Mouse (Mus musculus): ENCODE measurements at regions not wholly inside any gene's neighbourhood (a gene's known extent, or its start where the extent isn't known, plus 50 kb on each side); places are given as distances from the start of the nearest gene placed in this dataset.
"Not testable (repeated sequence)": the region's sequence is repeated elsewhere in the genome, so short reads cannot be mapped to it uniquely, and the experiment has no call there.

DNA sequence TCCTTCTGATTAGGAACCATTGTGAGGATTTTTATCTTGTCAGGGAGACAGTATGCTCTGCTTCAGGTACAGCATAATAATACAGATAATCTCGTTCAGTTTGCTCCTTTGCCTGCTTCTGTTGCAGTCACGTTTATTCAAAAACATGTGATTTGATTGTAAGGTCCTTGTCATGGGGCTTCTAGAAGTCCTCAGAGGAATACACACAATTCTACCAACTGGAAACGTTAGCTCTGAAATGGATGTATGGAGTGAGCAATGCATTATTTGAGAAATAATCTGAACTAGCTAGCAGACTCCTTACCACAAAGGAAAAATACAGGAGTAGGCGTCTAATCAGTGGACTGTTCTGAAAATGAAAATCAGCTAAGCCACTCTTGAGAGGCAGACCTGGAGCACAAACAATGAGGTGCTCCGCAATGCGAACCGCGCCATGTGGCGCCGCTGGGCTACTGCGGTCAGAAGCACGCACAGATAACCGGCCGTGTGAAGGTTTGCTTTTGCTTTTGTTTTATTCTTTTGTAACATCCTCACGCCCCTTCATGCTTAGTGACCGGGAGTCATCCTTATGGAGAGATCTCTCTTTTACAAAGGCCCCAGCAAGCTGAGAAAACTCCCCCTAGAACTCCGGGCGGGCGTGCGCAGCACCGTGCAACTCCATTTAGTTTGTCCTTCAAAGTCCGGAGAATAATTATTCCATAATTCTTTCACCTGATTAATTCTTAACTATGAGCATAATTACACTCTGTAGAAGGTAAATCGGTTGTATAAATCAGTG, 419.7 kb downstream of the Nova1 start:
- no peak for DNase-seq (ENCODE audit: low read depth, low spot score)

GRCm38 (mm10) chr12:46395245-46395644, 423.5 kb downstream of the Nova1 start:
- no peak for DNase-seq (ENCODE audit: low read depth, low spot score)

DNA sequence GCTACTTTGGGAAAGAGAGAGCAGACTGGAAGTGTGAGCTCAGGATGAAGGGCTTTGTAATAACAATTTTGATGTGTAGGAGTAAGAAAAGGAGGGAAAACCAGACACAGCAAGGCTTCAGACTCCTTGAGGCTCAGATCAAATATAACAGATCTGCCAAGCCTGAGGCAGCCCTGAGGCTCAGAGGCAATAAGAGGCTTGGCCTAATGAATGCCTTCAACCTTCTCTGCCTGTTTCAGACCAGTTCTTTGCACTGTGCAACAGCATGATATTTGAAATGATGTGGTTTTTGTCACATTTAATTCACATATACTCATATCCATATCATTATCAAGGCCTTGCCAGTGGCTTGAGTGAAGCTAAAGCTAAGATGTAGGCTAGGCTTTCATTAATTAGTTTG, 425.0 kb downstream of the Nova1 start:
- DNase-seq (ENCODE audit: low read depth, low spot score), result no peak

GRCm38 (mm10) chr12:46378914-46379313, 439.8 kb downstream of the Nova1 start:
- DNase-seq (ENCODE audit: low read depth, low spot score), result no peak

DNA sequence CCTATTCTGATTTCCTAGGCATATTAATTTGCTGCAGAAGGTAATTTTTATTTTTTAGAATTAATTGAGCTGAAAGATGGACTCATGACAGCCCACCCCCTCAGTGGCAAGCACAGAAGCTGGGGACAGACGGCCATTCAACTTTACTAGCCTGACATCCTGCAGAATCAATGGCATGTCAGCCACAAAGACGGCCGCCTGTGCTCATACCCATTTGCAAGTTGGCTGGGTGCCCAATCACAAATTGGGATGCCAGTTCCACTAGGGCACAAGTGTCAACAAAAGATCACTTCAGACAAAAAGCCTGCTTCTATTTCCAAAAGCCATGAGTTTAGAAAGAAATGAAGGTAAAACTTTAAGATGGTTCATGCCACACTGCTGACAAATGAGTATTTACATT, 447.0 kb downstream of the Nova1 start:
- no peak for DNase-seq (ENCODE audit: low read depth, low spot score)

DNA sequence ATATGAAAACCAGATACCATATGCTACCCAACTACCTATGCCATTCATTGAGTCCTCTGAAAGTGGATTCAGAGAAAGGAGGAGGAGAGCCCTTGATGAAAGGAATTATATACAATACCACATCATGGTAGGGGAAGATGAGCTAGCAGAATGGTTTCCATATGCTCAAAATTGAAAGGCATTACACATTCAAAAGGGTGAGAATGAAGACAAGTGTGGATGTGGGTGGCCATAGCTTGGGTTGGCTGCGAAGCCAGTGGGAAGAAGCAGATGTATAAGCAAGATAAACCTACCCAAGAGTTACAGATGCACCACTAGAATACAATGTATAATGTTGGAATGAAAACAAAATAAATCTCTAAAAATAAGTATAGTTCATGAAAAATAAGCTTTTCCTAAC, 485.4 kb downstream of the Nova1 start:
- DNase-seq (ENCODE audit: low read depth, low spot score), result no peak

GRCm38 (mm10) chr12:46327865-46328264, 490.9 kb downstream of the Nova1 start:
- DNase-seq (ENCODE audit: low read depth, low spot score), result no peak

DNA sequence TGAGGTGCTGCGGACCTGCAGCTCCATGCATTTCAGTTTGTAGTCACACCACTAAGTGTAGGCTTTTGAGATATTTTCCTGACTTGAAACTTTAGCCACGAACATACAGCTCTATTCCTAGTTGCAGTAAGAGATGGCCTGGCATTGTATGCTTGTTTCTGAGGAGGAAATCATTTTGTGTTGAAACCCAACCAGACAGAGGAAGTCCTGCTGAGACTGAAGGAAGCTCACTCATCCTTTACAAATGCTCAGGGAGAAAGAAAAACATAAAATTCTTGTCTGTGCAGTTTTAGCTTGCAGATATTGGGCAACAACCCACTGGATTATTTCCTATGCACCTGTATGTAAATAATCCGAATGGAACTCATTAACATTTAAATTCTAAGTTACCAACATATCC, 495.5 kb downstream of the Nova1 start:
- DNase-seq (ENCODE audit: low read depth, low spot score), result no peak

- DNase-seq (ENCODE audit: low read depth, low spot score), result no peak
Measured at GRCm38 (mm10) chr12:46303136-46303797, 515.5 kb downstream of the Nova1 start.

GRCm38 (mm10) chr12:46298926-46299325, 519.8 kb downstream of the Nova1 start:
- no peak for DNase-seq (ENCODE audit: low read depth, low spot score)

GRCm38 (mm10) chr12:46284519-46284918, 534.2 kb downstream of the Nova1 start:
- no peak for DNase-seq (ENCODE audit: low read depth, low spot score)

- no peak for DNase-seq (ENCODE audit: low read depth, low spot score)
Measured at GRCm38 (mm10) chr12:46248402-46249018, 570.2 kb downstream of the Nova1 start.

DNA sequence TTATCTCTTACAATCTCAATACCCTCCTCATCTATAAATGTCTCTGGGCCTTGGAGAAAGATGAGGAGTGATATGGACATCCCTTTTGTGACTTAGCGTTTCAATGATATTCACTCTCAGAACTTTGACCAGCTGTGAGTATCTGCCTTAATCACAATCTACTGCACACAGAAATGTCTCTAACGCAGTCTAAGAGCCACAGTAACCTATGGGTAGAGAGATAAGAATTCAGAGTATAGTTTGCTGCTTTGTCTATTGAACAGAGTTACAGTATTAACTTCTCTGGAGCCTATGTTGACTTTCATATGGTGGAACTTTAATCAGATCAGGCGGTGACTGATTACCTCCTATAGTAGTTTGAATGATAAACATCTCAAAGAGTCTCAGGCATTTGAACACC, 573.8 kb downstream of the Nova1 start:
- DNase-seq (ENCODE audit: low read depth, low spot score), result no peak

- no peak for DNase-seq (ENCODE audit: low read depth, low spot score)
Measured at GRCm38 (mm10) chr12:46232359-46232758, 586.4 kb downstream of the Nova1 start.

- not testable (repeated sequence) for DNase-seq (ENCODE audit: low read depth, low spot score)
Measured at GRCm38 (mm10) chr12:46215328-46215727, 603.4 kb downstream of the Nova1 start.

DNA sequence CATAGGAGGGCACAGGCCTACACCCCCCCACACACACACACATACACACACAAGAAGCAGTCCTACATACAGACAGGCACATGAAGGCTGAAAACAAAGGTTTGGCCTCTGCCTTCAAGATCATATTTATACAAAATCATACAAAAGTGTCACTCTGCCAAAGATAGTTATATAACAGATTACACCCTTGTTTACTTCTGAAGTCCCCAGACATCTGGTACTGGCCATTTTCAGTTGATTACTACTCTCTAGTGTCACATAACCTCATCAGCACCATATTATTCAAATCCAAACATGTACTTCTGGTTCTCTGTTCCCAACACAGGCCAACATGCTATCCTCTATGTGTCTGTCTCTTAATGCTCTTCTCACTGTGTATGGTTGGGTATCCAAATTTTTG, 619.7 kb downstream of the Nova1 start:
- DNase-seq (ENCODE audit: low read depth, low spot score), result no peak

- DNase-seq (ENCODE audit: low read depth, low spot score), result no peak
Measured at GRCm38 (mm10) chr12:46197482-46198101, 621.1 kb downstream of the Nova1 start.

GRCm38 (mm10) chr12:46194173-46194572, 624.6 kb downstream of the Nova1 start:
- no peak for DNase-seq (ENCODE audit: low read depth, low spot score)

Measured in embryo, embryonic 11.5 days (tissue).